24 mouse cellular contexts compared by ENCODE assay signal in genomic region chr14:7838564-7839089, GRCm38 (mm10). TPM values are rescaled to one million over a fixed set of nuclear protein-coding genes. Genes with fewer than 3 reads are reported as not detected.
"Had no signal": no experiment of that assay in that cellular context is flagged by ENCODE, and none has a peak within 500 bp of the region (broad histone marks: within the 10 kb centered on the region; RNA-seq: fewer than 3 reads in every experiment).

No protein-coding gene starts in this region.

- H3K9me3 ChIP-seq: lung, embryonic 15.5 days; megakaryocyte, embryonic 14.5 days; midbrain, embryonic 12.5 days; neural tube, embryonic 12.5 days had no signal

- H3K27me3 ChIP-seq: lung, embryonic 15.5 days; megakaryocyte, embryonic 14.5 days; midbrain, embryonic 12.5 days; neural tube, embryonic 12.5 days had no signal

- DNase-seq: lung, adult 2 months; lung, postnatal 14 days; lung, postnatal 36 days; midbrain, embryonic 14.5 days; right cerebral cortex, postnatal 14 days; thymus, adult 18-20 months; thymus, postnatal 25 days; thymus, postnatal 4 days had no signal

- H3K27ac ChIP-seq: liver, embryonic 14.5 days; lung, embryonic 15.5 days; macrophage; midbrain, embryonic 12.5 days; neural tube, embryonic 12.5 days had no signal

- ATAC-seq: lung, postnatal 0 days; midbrain, embryonic 16.5 days had no signal

- H3K9ac ChIP-seq: liver, embryonic 14.5 days; lung, embryonic 15.5 days; midbrain, embryonic 12.5 days; neural tube, embryonic 12.5 days had no signal

- H3K4me3 ChIP-seq: lung, embryonic 15.5 days; megakaryocyte, embryonic 14.5 days; midbrain, embryonic 12.5 days; neural tube, embryonic 12.5 days had no signal

- H3K4me2 ChIP-seq: lung, embryonic 15.5 days; midbrain, embryonic 12.5 days; neural tube, embryonic 12.5 days had no signal

- H3K36me3 ChIP-seq: lung, embryonic 15.5 days; midbrain, embryonic 12.5 days; neural tube, embryonic 12.5 days had no signal

RNA-seq across cellular contexts. Expression of gene Gm26661, which starts 47.2 kb away (rescaled TPM):
- total RNA-seq: megakaryocyte progenitor cell, adult 5-6 weeks; monocyte, adult 5-6 weeks; neutrophil, adult 5-6 weeks had no signal
- polyA plus RNA-seq: liver, embryonic 14.5 days; liver, embryonic 16.5 days; lung, adult 2 months; lung, embryonic 15.5 days; lung, postnatal 0 days; macrophage; midbrain, embryonic 12.5 days; midbrain, embryonic 14.5 days; neural tube, embryonic 12.5 days; neural tube, embryonic 14.5 days; spleen, adult 2 months; stomach, embryonic 14.5 days; stomach, embryonic 16.5 days had no signal
